Mouse (Mus musculus): ENCODE measurements around the gene Epb41l2.

GRCm38 (mm10) chr10:25309996-25310395 is 49.6 kb upstream of the Epb41l2 start:
- TF ChIP-seq CTCF (IDR thresholded peaks at IDR 0.05; ENCODE audit: low read depth) (no peak), EP300 (IDR thresholded peaks at IDR 0.05; ENCODE audit: low read depth) (no peak)
